Mouse (Mus musculus): ENCODE data around the gene Zfp61. TPM values are rescaled to one million over a fixed set of nuclear protein-coding genes. Genes with fewer than 3 reads are reported as not detected.
A peak's percentile ranks its signal among the peaks of the same experiment; 100 is the strongest.

Gene Zfp61
- total and polyA plus RNA-seq, 2 experiments from 2014 or later = 18.3 to 30.3 TPM

DNA sequence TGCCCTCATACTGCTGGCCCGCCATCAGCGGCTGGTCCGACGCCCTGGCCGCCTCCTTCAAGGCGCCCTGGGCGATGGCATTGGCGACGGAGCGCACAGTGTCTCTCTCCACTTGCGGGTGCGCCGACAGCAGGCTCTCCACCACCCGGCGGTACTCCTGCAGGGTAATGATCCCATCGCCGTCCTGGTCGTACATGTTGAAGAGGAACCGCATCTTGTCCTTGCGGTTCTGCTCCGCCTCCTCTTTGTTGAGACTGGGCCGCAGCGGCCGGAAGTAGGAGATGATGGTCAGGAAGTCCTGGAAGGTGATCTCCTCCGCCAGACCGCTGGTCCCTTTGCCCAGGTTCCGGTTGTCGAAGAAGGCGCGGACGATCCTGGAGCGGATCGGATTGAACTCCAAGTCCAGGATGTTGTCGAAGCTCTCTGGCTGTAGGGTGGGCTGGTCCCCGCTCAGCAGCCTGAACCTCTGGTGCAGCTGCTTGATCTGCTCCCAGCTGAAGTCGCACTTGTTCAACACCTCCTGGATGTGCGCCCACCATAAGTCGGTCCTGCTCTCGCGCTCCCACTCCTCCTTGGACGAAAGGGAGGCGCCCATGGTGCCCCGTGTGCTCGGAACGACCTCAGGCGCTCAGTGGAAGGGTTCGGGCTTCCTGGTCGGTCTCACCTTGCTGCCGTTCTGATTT lies 32.4 kb upstream of the Zfp61 start, which contains the start of gene Tescl:
Gene Tescl (minus strand): TSS at position 633 of the 683 bp plus-strand sequence.
- WGBS = 56% methylated on average over 49 of the region's 49 CpGs
- ATAC-seq (ENCODE audit: low FRiP score) (no peak), DNase-seq (ENCODE audit: low spot score) (no peak)
- Histone ChIP-seq H3K4me1 (ENCODE audit: insufficient read depth, low read length) (no peaks in the 10 kb centered on the region), H3K9ac (replicated peaks; ENCODE audit: low read length, poor library complexity, severe bottlenecking) (no peak within 1 kb of the TSS), H3K36me3 (ENCODE audit: insufficient read depth, low read length) (no peaks in the 10 kb centered on the region), H3K27ac (ENCODE audit: low read depth, low read length) (no peak within 1 kb of the TSS), H3K27me3 (ENCODE audit: insufficient read depth, low read length) (0 out of 2 replicates have a peak, but pooled peaks cover 4% of the 10 kb centered on the region), H3K4me2 (ENCODE audit: low read depth, low read length, poor library complexity, severe bottlenecking) (0 out of 2 replicates have a peak within 1 kb of the TSS, but pooled peaks have one; percentile 4), H3K4me3 (ENCODE audit: low read depth, low read length) (no peak within 1 kb of the TSS), H3K9me3 (ENCODE audit: low read length) (no peaks in the 10 kb centered on the region)
- no peak for TF ChIP-seq CTCF (IDR thresholded peaks at IDR 0.05)

- no peak overlapping the region for H3K9ac ChIP-seq (replicated peaks; ENCODE audit: low read length, poor library complexity, severe bottlenecking)
- TF ChIP-seq CTCF (IDR thresholded peaks at IDR 0.05) = no peak
- no peaks in the 10 kb centered on the region for H3K9me3 ChIP-seq (ENCODE audit: low read length)
- WGBS = 92% methylated on average over 14 of the region's 14 CpGs
- DNase-seq (ENCODE audit: low spot score) (no peak), ATAC-seq (ENCODE audit: low FRiP score) (no peak)
- H3K27me3 ChIP-seq (ENCODE audit: insufficient read depth, low read length) = no peaks in the 10 kb centered on the region
- H3K4me1 ChIP-seq (ENCODE audit: insufficient read depth, low read length) = no peaks in the 10 kb centered on the region
- H3K4me2 ChIP-seq (ENCODE audit: low read depth, low read length, poor library complexity, severe bottlenecking) = no peak overlapping the region
- no peak overlapping the region for H3K4me3 ChIP-seq (ENCODE audit: low read depth, low read length)
- no peak overlapping the region for H3K27ac ChIP-seq (ENCODE audit: low read depth, low read length)
- H3K36me3 ChIP-seq (ENCODE audit: insufficient read depth, low read length) = no peaks in the 10 kb centered on the region
These were observed 26.4 kb upstream of the Zfp61 start for GRCm38 (mm10) chr7:24327281-24327975.

DNA sequence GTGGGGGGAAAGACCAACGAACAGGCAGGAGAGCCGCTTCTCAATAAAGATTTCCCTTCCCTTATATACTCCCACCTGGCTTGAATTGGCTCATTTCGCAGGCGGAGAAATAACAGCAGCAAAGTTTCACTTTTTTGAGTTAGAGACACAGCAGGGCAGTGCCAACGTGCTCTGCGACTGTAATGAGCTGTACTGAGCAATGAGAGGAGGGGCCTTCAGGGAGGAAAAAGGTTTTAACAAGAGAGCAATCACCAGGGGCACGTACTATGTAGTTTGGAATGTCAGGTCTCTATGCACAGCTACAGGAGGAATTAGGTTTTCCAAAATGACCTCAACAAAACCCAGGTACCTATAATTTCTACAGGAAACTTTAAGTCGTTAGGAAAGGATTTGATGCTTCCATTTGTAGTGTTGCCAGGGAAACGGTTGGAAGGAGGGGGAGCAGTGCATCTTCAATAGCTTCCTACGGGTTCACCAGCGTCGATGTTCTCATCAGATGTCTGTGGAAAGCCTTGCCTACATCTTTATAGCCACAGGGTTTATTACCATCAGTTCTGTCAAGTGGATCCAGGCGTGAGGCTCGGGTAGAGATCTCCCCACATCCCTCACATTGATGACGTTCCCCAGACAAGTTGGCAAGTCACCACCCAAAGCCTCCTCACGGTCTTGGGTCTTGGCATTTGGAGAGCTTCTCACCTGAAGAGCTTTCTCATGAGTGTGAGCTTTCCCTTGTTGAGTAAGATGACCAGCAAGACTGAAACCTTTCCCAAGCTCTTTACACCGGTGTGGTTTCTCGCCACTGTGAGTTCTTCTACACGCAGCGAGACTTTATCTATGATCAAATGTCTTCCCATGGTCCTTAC lies 25.5 kb upstream of the Zfp61 start:
- H3K36me3 ChIP-seq (ENCODE audit: insufficient read depth, low read length) = no peaks in the 10 kb centered on the region
- no peaks in the 10 kb centered on the region for H3K9me3 ChIP-seq (ENCODE audit: low read length)
- no peaks in the 10 kb centered on the region for H3K4me1 ChIP-seq (ENCODE audit: insufficient read depth, low read length)
- WGBS = 31% methylated on average over 20 of the region's 20 CpGs
- no peaks in the 10 kb centered on the region for H3K27me3 ChIP-seq (ENCODE audit: insufficient read depth, low read length)
- DNase-seq (ENCODE audit: low spot score) = peak; percentile 36
- H3K4me3 ChIP-seq (ENCODE audit: low read depth, low read length) = peak overlapping the region; percentile 26
- TF ChIP-seq CTCF (IDR thresholded peaks at IDR 0.05) = no peak
- H3K27ac ChIP-seq (ENCODE audit: low read depth, low read length) = no peak overlapping the region
- H3K4me2 ChIP-seq (ENCODE audit: low read depth, low read length, poor library complexity, severe bottlenecking) = peak overlapping the region; percentile 52
- ATAC-seq (ENCODE audit: low FRiP score) = peak; percentile 69
- H3K9ac ChIP-seq (replicated peaks; ENCODE audit: low read length, poor library complexity, severe bottlenecking) = no peak overlapping the region

GRCm38 (mm10) chr7:24325675-24326128 lies 24.7 kb upstream of the Zfp61 start:
- H3K4me2 ChIP-seq (ENCODE audit: low read depth, low read length, poor library complexity, severe bottlenecking) = peak overlapping the region; percentile 52
- DNase-seq (ENCODE audit: low spot score) = peak; percentile 14
- H3K9me3 ChIP-seq (ENCODE audit: low read length) = no peaks in the 10 kb centered on the region
- ATAC-seq (ENCODE audit: low FRiP score) = no peak
- H3K9ac ChIP-seq (replicated peaks; ENCODE audit: low read length, poor library complexity, severe bottlenecking) = no peak overlapping the region
- no peak for TF ChIP-seq CTCF (IDR thresholded peaks at IDR 0.05)
- WGBS = 3% methylated on average over 13 of the region's 13 CpGs
- H3K27me3 ChIP-seq (ENCODE audit: insufficient read depth, low read length) = no peaks in the 10 kb centered on the region
- H3K36me3 ChIP-seq (ENCODE audit: insufficient read depth, low read length) = no peaks in the 10 kb centered on the region
- H3K4me1 ChIP-seq (ENCODE audit: insufficient read depth, low read length) = no peaks in the 10 kb centered on the region
- peak overlapping the region; percentile 26 for H3K4me3 ChIP-seq (ENCODE audit: low read depth, low read length)
- 0 out of 2 replicates have a peak overlapping the region, but pooled peaks have one; percentile 18 for H3K27ac ChIP-seq (ENCODE audit: low read depth, low read length)

DNA sequence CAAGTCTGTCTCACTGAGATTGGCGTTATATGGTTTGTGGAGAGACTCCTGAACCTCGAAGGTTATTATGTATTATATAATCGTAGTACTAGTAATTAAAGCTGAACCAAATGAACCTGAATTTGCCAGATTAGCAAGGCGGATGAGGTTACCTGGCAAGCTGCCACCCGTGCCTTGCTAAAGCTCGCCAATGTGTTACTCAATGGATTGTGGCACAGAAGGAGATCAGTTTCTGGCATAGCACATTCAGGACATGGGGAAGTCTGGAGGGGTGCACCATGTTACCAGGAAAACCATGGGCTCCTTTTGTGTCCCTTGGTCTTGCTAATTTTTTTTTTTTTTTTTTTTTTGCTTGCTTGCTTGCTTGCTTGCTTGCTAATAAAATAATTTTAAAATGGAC lies 24.2 kb upstream of the Zfp61 start:
- no peak for ATAC-seq (ENCODE audit: low FRiP score)
- Histone ChIP-seq H3K4me1 (ENCODE audit: insufficient read depth, low read length) (no peaks in the 10 kb centered on the region), H3K9ac (replicated peaks; ENCODE audit: low read length, poor library complexity, severe bottlenecking) (no peak overlapping the region), H3K36me3 (ENCODE audit: insufficient read depth, low read length) (no peaks in the 10 kb centered on the region), H3K4me3 (ENCODE audit: low read depth, low read length) (peak overlapping the region; percentile 26; the same call in 1 of the 2 replicates), H3K27ac (ENCODE audit: low read depth, low read length) (no peak overlapping the region), H3K4me2 (ENCODE audit: low read depth, low read length, poor library complexity, severe bottlenecking) (no peak overlapping the region), H3K27me3 (ENCODE audit: insufficient read depth, low read length) (no peaks in the 10 kb centered on the region), H3K9me3 (ENCODE audit: low read length) (no peaks in the 10 kb centered on the region)
- WGBS = 70% methylated on average over 6 of the region's 6 CpGs
- peak; percentile 21 for DNase-seq (ENCODE audit: low spot score)
- no peak for TF ChIP-seq CTCF (IDR thresholded peaks at IDR 0.05)
